Mouse (Mus musculus): ENCODE results near the gene Nop16. TPM values are rescaled to one million over a fixed set of nuclear protein-coding genes. Genes with fewer than 3 reads are reported as not detected.

The Nop16 gene
- 64.7 and 69.1 TPM in 2 replicates for polyA plus RNA-seq (2015; fragmentation: Nextera tagmentation; extraction: Ambion mirVana)

DNA sequence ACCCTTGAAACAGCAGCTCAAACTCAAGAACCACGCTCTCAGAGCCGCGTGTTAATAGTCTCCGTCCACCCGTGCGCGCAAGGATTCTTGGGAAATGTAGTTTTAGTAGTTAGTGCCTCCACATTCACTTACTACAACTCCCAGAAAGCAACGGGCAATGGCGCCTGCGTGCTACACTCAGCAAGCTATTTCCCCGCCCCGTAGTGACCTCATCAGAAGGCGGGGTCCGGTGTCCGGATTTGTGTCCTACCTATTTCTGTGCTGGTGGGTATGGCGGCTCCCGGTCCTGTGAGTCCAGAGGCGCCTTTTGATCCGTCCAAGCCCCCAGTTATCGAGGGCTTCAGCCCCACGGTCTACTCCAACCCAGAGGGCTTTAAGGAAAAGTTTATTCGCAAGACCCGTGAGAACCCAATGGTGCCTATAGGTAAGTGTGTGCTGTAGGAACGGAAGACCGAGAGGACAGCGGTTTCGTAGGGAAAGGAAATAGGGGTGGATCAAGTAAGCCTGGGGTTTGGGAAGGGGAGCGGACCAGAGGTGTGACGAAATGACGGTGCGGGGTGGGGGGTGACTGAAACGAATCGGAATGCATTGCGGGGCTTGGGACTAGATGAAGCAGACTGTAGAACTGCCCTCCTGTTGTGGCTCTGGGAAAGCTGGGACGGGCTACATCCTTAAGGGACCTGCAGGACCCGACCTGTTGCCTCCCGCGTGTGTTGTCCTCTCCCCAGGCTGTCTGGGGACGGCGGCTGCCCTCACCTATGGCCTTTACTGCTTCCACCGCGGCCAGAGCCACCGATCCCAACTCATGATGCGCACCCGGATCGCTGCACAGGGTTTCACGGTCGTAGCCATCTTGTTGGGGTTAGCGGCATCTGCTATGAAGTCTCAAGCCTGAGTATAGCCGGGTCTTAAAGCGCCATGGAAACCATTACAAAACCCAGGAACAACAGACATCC is at the start of gene Nop16, which contains the start of gene Higd2a:
TSS of gene Nop16 (minus strand) at position 95 of the 956 bp plus-strand sequence.
TSS of gene Higd2a (plus strand) at position 212 of the 956 bp plus-strand sequence.
- peak within 1 kb of the TSS; percentile 76 for H3K4me2 ChIP-seq (ENCODE audit: low read length)
- peak within 1 kb of the TSS; percentile 94 for H3K27ac ChIP-seq (ENCODE audit: low read depth, low read length)
- H3K4me3 ChIP-seq (ENCODE audit: low read length), result peak within 1 kb of the TSS; percentile 92
- WGBS, result under 1% methylated on average over 49 of the region's 51 CpGs
- H3K9me3 ChIP-seq (ENCODE audit: control insufficient read depth, low read length), result no peaks in the 10 kb centered on the region
- peaks cover 2% of the 10 kb centered on the region for H3K36me3 ChIP-seq (ENCODE audit: control insufficient read depth, insufficient read depth, low read length)
- H3K9ac ChIP-seq (ENCODE audit: low read depth, low read length), result peak within 1 kb of the TSS; percentile 89
- no peaks in the 10 kb centered on the region for H3K27me3 ChIP-seq (replicated peaks; ENCODE audit: control insufficient read depth, insufficient read depth, low read length)
- peaks cover 21% of the 10 kb centered on the region for H3K4me1 ChIP-seq (ENCODE audit: control insufficient read depth, insufficient read depth, low read depth, low read length)
- peak; percentile 97 for ATAC-seq

DNA sequence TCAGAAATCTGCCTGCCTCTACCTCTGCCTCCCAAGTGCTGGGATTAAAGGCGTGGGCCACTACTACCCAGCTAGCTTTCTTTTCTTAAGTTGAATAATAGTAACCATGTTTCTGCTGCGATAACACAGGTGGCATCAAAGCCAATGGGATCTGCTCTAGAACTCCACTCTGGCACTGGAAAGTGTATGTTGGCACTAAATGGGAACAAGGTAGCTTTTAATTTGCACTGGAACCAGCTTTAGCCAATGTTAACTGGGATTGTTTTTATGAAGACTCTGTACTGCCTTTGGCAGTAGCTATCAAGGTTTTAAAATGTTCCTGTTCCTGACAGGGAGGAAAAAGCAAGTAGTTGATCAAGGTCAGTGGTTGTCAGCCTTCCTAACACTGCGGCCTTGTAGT is 45.1 kb upstream of the Nop16 start:
- Histone ChIP-seq H3K4me1 (ENCODE audit: control insufficient read depth, insufficient read depth, low read depth, low read length) (no peaks in the 10 kb centered on the region), H3K4me2 (ENCODE audit: low read length) (no peak overlapping the region), H3K27me3 (replicated peaks; ENCODE audit: control insufficient read depth, insufficient read depth, low read length) (no peaks in the 10 kb centered on the region), H3K27ac (ENCODE audit: low read depth, low read length) (no peak overlapping the region), H3K9ac (ENCODE audit: low read depth, low read length) (no peak overlapping the region), H3K4me3 (ENCODE audit: low read length) (no peak overlapping the region), H3K36me3 (ENCODE audit: control insufficient read depth, insufficient read depth, low read length) (peaks cover 14% of the 10 kb centered on the region), H3K9me3 (ENCODE audit: control insufficient read depth, low read length) (no peaks in the 10 kb centered on the region)
- WGBS, result 96% methylated on average over 3 of the region's 3 CpGs
- ATAC-seq, result no peak

- no peak overlapping the region for H3K4me2 ChIP-seq (ENCODE audit: low read length)
- no peaks in the 10 kb centered on the region for H3K4me1 ChIP-seq (ENCODE audit: control insufficient read depth, insufficient read depth, low read depth, low read length)
- no peaks in the 10 kb centered on the region for H3K9me3 ChIP-seq (ENCODE audit: control insufficient read depth, low read length)
- H3K36me3 ChIP-seq (ENCODE audit: control insufficient read depth, insufficient read depth, low read length), result 0 out of 2 replicates have a peak, but pooled peaks cover 2% of the 10 kb centered on the region
- no peak overlapping the region for H3K27ac ChIP-seq (ENCODE audit: low read depth, low read length)
- WGBS, result 79% methylated on average over 3 of the region's 3 CpGs
- H3K27me3 ChIP-seq (replicated peaks; ENCODE audit: control insufficient read depth, insufficient read depth, low read length), result no peaks in the 10 kb centered on the region
- H3K4me3 ChIP-seq (ENCODE audit: low read length), result no peak overlapping the region
- ATAC-seq, result no peak
- H3K9ac ChIP-seq (ENCODE audit: low read depth, low read length), result no peak overlapping the region
These were observed 42.9 kb upstream of the Nop16 start for GRCm38 (mm10) chr13:54632731-54633277.

GRCm38 (mm10) chr13:54629128-54629527 is 39.2 kb upstream of the Nop16 start:
- ATAC-seq, result no peak
- WGBS, result 89% methylated on average over 4 of the region's 4 CpGs
- Histone ChIP-seq H3K27me3 (replicated peaks; ENCODE audit: control insufficient read depth, insufficient read depth, low read length) (no peaks in the 10 kb centered on the region), H3K36me3 (ENCODE audit: control insufficient read depth, insufficient read depth, low read length) (0 out of 2 replicates have a peak, but pooled peaks cover 2% of the 10 kb centered on the region), H3K27ac (ENCODE audit: low read depth, low read length) (no peak overlapping the region), H3K4me3 (ENCODE audit: low read length) (no peak overlapping the region), H3K9me3 (ENCODE audit: control insufficient read depth, low read length) (no peaks in the 10 kb centered on the region), H3K4me1 (ENCODE audit: control insufficient read depth, insufficient read depth, low read depth, low read length) (no peaks in the 10 kb centered on the region), H3K4me2 (ENCODE audit: low read length) (no peak overlapping the region), H3K9ac (ENCODE audit: low read depth, low read length) (no peak overlapping the region)

DNA sequence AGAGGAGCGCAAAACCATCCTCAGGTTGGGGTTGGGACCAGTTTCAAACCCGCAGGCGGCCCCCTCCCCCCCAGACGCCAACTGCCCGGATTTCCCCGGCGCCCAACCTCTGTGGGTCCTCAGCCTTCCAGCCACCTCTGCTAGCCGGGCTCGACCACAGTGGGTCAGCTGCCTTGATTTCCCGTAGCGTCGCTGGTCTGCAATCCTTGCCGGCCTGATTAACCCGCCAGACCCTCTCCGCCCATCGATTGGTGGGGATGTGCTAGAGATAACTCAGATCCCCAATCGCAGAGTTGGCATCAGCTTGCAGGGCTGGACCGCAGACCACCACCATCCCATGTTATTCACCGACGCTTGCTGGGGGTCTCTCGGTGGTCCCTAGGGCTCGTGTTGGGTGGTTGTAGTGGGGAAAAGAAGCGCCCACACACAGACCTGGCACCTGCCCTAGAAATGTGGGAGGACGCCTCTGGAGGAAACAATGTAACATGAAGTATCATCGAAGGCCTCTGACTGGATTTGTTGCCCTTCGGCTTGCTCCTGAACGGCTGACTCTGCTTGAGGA is 32.2 kb upstream of the Nop16 start:
- 1% methylated on average over 26 of the region's 27 CpGs for WGBS
- peak overlapping the region; percentile 73 for H3K9ac ChIP-seq (ENCODE audit: low read depth, low read length)
- H3K36me3 ChIP-seq (ENCODE audit: control insufficient read depth, insufficient read depth, low read length), result no peaks in the 10 kb centered on the region
- peak overlapping the region; percentile 72 for H3K4me3 ChIP-seq (ENCODE audit: low read length)
- H3K4me1 ChIP-seq (ENCODE audit: control insufficient read depth, insufficient read depth, low read depth, low read length), result peaks cover 12% of the 10 kb centered on the region
- H3K27ac ChIP-seq (ENCODE audit: low read depth, low read length), result peak overlapping the region; percentile 75
- no peaks in the 10 kb centered on the region for H3K27me3 ChIP-seq (replicated peaks; ENCODE audit: control insufficient read depth, insufficient read depth, low read length)
- peak overlapping the region; percentile 88 for H3K4me2 ChIP-seq (ENCODE audit: low read length)
- no peaks in the 10 kb centered on the region for H3K9me3 ChIP-seq (ENCODE audit: control insufficient read depth, low read length)
- peak; percentile 76 for ATAC-seq

- Histone ChIP-seq H3K4me2 (ENCODE audit: low read length) (peak within 1 kb of the TSS; percentile 88), H3K27ac (ENCODE audit: low read depth, low read length) (peak within 1 kb of the TSS; percentile 75), H3K27me3 (replicated peaks; ENCODE audit: control insufficient read depth, insufficient read depth, low read length) (no peaks in the 10 kb centered on the region), H3K9me3 (ENCODE audit: control insufficient read depth, low read length) (no peaks in the 10 kb centered on the region), H3K36me3 (ENCODE audit: control insufficient read depth, insufficient read depth, low read length) (no peaks in the 10 kb centered on the region), H3K4me3 (ENCODE audit: low read length) (peak within 1 kb of the TSS; percentile 72), H3K4me1 (ENCODE audit: control insufficient read depth, insufficient read depth, low read depth, low read length) (peaks cover 12% of the 10 kb centered on the region), H3K9ac (ENCODE audit: low read depth, low read length) (peak within 1 kb of the TSS; percentile 73)
- WGBS, result 13% methylated on average over 41 of the region's 44 CpGs
- ATAC-seq, result peak; percentile 98
These were observed 31.5 kb upstream of the Nop16 start, which contains the start of gene Faf2 for GRCm38 (mm10) chr13:54621155-54621932. Faf2 (plus strand) TSS chr13:54621784.

DNA sequence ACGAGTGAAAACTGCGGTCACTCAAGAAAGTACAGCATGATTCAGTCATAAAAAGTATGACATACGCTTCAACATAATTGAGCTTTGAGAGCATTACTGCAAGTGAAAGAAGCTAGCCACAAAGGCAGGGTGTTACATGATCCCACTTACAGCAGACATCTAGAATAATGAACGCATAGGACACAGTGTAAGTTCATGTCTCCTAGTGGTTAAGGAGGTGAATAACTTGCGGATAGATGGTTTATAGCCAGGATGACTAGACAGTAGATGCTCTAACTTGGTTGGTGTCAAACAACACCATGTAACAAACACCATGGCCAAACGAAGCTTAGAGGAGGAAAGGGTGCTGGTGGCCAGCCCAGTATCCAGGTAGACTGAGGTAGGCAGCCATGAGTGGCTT is 27.1 kb upstream of the Nop16 start:
- H3K36me3 ChIP-seq (ENCODE audit: control insufficient read depth, insufficient read depth, low read length), result no peaks in the 10 kb centered on the region
- no peak overlapping the region for H3K4me2 ChIP-seq (ENCODE audit: low read length)
- no peaks in the 10 kb centered on the region; the same call in none of the 2 replicates for H3K4me1 ChIP-seq (ENCODE audit: control insufficient read depth, insufficient read depth, low read depth, low read length)
- WGBS, result 68% methylated on average over 6 of the region's 6 CpGs
- no peaks in the 10 kb centered on the region for H3K9me3 ChIP-seq (ENCODE audit: control insufficient read depth, low read length)
- H3K9ac ChIP-seq (ENCODE audit: low read depth, low read length), result no peak overlapping the region
- H3K27ac ChIP-seq (ENCODE audit: low read depth, low read length), result no peak overlapping the region
- no peak overlapping the region for H3K4me3 ChIP-seq (ENCODE audit: low read length)
- no peak for ATAC-seq
- H3K27me3 ChIP-seq (replicated peaks; ENCODE audit: control insufficient read depth, insufficient read depth, low read length), result no peaks in the 10 kb centered on the region

DNA sequence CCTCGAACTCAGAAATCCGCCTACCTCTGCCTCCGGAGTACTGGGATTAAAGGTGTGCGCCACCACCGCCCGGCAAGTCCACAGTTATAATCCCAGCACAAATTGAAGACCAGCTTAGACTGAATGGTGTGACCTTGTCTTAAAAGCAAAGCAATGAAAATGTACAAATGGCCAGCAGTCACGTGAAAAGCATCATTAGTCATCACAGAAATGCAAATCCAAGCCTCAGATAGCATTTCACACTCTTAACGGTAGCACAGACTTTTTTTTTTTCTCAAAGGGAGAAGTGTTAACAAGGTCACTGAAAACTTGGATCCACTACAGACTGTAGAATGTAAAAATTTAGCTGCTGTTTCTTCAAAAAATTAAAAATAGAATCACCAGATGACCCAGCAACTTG is 26.4 kb upstream of the Nop16 start:
- Histone ChIP-seq H3K4me1 (ENCODE audit: control insufficient read depth, insufficient read depth, low read depth, low read length) (peaks cover 3% of the 10 kb centered on the region), H3K9me3 (ENCODE audit: control insufficient read depth, low read length) (no peaks in the 10 kb centered on the region), H3K27ac (ENCODE audit: low read depth, low read length) (no peak overlapping the region), H3K9ac (ENCODE audit: low read depth, low read length) (no peak overlapping the region), H3K4me2 (ENCODE audit: low read length) (no peak overlapping the region), H3K4me3 (ENCODE audit: low read length) (no peak overlapping the region), H3K36me3 (ENCODE audit: control insufficient read depth, insufficient read depth, low read length) (no peaks in the 10 kb centered on the region), H3K27me3 (replicated peaks; ENCODE audit: control insufficient read depth, insufficient read depth, low read length) (no peaks in the 10 kb centered on the region)
- 82% methylated on average over 8 of the region's 8 CpGs for WGBS
- no peak for ATAC-seq
